8 mouse cellular contexts compared by ENCODE assay signal in the genomic region with DNA sequence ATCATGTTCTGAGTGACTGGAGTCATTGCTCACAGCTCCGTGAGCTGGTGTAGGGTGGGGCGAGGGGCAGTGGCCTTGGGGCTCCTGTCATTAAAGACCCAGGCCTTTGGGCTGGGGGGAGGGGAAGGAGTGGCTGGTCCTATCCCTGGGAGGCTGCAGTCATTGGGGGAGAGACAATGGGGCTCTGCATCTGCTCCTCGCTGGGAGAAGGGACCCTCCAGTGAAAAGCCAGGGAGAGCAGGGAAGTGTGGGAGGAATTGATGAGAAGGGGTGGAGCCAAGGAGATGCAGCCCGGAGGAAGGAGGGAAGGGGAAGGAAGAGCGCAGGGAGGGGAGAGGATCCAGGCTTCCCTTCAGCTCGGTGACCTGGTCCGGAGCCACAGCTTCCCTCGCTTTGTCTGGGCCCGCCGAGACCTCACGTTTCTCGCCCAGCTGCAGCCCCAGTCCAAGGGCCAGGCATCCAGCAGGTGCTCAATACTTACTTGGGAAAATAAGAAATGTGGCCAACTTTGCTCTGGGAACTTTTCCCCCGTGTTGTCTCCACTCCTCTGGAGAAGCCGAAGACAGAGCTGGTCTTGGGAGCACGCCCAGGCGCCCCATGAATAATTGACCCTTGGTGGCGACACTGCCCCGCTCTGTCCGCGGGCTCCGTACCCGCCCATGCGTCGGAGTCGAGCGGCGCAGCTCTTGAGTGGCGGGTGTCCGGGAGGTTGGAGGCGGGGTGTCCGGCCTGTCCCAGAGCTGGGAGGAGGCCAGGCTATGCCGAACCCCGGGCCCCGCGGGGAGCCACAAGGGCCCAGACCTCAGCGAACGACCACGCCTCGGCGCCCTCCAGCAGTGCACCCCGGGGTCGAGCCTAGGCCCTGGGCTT. TPM values are rescaled to one million over a fixed set of nuclear protein-coding genes. Genes with fewer than 3 reads are reported as not detected.
A peak's percentile ranks its signal among the peaks of the same experiment; 100 is the strongest.
DNase-seq lines count a peak whose midpoint lies in the region; ATAC-seq and TF ChIP-seq lines count a peak whose summit lies in the region.

A gene (plus strand): TSS at position 294 of the 870 bp plus-strand sequence.

- peaks cover 33% of the 10 kb centered on the region for H3K4me1 ChIP-seq in hindbrain, embryonic 12.5 days

- peak within 1 kb of the TSS; percentile 96 for H3K27ac ChIP-seq in hindbrain, embryonic 12.5 days

- H3K27me3 ChIP-seq in Patski, result no peaks in the 10 kb centered on the region
- H3K27me3 ChIP-seq in hindbrain, embryonic 12.5 days, result no peaks in the 10 kb centered on the region

- no peaks in the 10 kb centered on the region for H3K9me3 ChIP-seq in hindbrain, embryonic 12.5 days (replicated peaks)

- peak; percentile 74 for ATAC-seq in Patski
- ATAC-seq in hindbrain, embryonic 12.5 days (ENCODE audit: low FRiP score), result peak; percentile 85

- H3K9ac ChIP-seq in hindbrain, embryonic 12.5 days, result peak within 1 kb of the TSS; percentile 98

- in situ Hi-C loops in Patski (cut with MboI; ENCODE audit: low pct_unique_long_range_greater_than_20kb), result no loop called here

- no peaks in the 10 kb centered on the region for H3K36me3 ChIP-seq in hindbrain, embryonic 12.5 days

- POLR2A ChIA-PET in Patski (lab: Charles Lee), result interaction anchor here (1.1 to 3.2 kb wide), 8 partner anchors 11 to 103 kb away, joined by 3 to 15 read pairs (median 4); a partner anchor contains a TSS

- CTCF ChIA-PET in Patski (lab: Charles Lee), result interaction anchor here (1.8 kb wide), 1 partner anchor 60 kb away, joined by 6 read pairs; no protein-coding TSS in a partner anchor

- WGBS in hindbrain, embryonic 12.5 days, result under 1% methylated on average over 42 of the region's 42 CpGs

- peak within 1 kb of the TSS; percentile 85 for H3K4me3 ChIP-seq in hindbrain, embryonic 12.5 days

- H3K4me2 ChIP-seq in hindbrain, embryonic 12.5 days (replicated peaks), result peak within 1 kb of the TSS; percentile 88

- no peak for DNase-seq in Patski (ENCODE audit: low read depth, low spot score)
- peak; percentile 49 to 64 for DNase-seq in cerebellum, postnatal 36 days
- DNase-seq in frontal cortex, postnatal 25 days (ENCODE audit: low spot score in 2 of 2), result peak; percentile 31 to 60
- peak; percentile 72 to 83 for DNase-seq in layer of hippocampus, postnatal 36 days
- DNase-seq in lung, postnatal 4 days, result peak; percentile 93 to 96
- peak; percentile 89 for DNase-seq in retina, postnatal 1 day
- DNase-seq in urinary bladder, adult 2 months (ENCODE audit: low spot score), result peak; percentile 76

- TF ChIP-seq CTCF in Patski (IDR thresholded peaks at IDR 0.05), result no peak

RNA-seq across cellular contexts. Expression of the gene that starts here (rescaled TPM):
- polyA plus RNA-seq in Patski (2021), result 15.9 TPM
- polyA plus RNA-seq in hindbrain, embryonic 12.5 days (2016; fragmentation: Nextera tagmentation; extraction: Ambion mirVana), result 26.0 and 26.4 TPM in 2 replicates
- 10 to 100 TPM; 21.7 to 23.1 TPM for total RNA-seq in layer of hippocampus, postnatal 36 days (2021)
- 15.6 and 18.8 TPM in 2 replicates for polyA plus RNA-seq in urinary bladder, adult 2 months (2012; rRNA removed)
